Mouse (Mus musculus) layer of hippocampus, adult 2 months (tissue): ENCODE measurements around the gene Ank3. TPM values are rescaled to one million over a fixed set of nuclear protein-coding genes. Genes with fewer than 3 reads are reported as not detected.

Source experiments
- DNase-seq, 2 experiments: peaks; one replicate each; pipeline ENCODE4 v3.0.0; 2022; ENCODE audit warnings: low spot score in 2 of 2
- H3K27ac ChIP-seq: fragments of 200-600 bp; 2 replicates; pipeline ENCODE4 v1.8.1; 2022
- H3K4me3 ChIP-seq: fragments of 200-600 bp; 2 replicates; pipeline ENCODE4 v1.8.1; 2022; ENCODE audit warnings: mild to moderate bottlenecking
- CTCF ChIP-seq: fragments of 200-600 bp; conservative IDR thresholded peaks from 2 replicates; pipeline ENCODE4 v1.8.1; 2022; ENCODE audit warnings: antibody characterized with exemption, mild to moderate bottlenecking, moderate library complexity
- total RNA-seq, 2 experiments: library from RNA; stranded (reverse); gene quantifications; 2 replicates each; pipeline ENCODE4 v1.2.3; 2021

The Ank3 gene
- total RNA-seq, 2 experiments from 2014 or later = 474 to 477 TPM

DNA sequence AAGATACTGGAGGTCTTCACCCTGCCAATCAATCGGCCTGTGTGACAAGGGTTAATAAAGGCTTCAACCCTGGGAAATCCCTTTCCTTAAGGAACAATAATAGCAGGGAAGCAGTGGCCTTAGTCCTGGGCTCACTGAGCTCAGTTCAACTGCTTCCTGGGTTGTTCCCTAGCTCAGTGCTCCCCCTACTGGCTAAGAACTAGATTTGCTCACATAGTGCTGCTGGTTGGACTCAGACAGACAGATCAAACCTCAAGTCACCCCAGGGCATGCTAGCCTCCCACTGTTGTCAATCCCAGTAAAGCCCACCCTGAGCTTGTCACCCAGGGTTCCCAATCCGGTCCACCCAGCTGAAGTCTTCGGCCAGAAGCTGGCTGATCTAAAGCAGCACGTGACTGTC lies 447.2 kb downstream of the Ank3 start:
- H3K27ac ChIP-seq = peak overlapping the region; percentile 88
- peak; percentile 43 to 71 for DNase-seq
- no peak overlapping the region for H3K4me3 ChIP-seq
- peak; percentile 89 for TF ChIP-seq CTCF

DNA sequence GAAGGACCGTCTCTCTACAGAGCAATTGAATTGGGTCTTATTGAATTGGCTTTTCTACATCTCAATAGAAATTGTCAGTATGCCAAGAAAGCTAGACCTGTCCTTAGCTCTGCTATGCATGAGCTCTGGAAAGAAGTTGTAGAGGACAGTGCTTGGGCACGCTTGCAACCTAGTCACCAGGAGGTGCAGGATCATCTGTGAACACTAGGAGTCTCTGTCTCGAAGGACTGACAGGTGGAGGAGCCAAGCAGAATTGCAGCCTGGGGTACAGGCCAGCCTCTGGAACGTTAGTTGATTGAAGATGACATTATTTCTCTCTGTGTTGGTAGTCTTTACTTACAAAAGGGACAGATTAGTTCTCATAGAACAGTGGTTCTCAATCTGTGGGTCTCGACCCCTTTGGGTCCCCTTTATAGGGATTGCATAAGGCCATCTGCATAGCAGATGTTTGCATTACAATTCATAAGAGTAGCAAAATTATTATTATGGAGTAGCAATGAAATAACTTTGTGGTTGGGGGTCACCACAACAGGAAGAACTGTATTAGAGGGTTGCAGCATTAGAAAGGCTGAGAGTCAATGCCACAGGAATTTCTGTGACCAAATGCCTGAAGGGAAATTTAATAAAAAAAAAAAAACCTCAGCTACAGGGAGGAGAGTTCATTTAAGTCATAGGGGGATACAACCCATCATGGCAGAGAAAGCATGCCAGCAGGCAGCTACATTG lies 454.0 kb downstream of the Ank3 start:
- DNase-seq = no peak
- H3K27ac ChIP-seq = no peak overlapping the region
- TF ChIP-seq CTCF = peak; percentile 68
- no peak overlapping the region for H3K4me3 ChIP-seq

DNA sequence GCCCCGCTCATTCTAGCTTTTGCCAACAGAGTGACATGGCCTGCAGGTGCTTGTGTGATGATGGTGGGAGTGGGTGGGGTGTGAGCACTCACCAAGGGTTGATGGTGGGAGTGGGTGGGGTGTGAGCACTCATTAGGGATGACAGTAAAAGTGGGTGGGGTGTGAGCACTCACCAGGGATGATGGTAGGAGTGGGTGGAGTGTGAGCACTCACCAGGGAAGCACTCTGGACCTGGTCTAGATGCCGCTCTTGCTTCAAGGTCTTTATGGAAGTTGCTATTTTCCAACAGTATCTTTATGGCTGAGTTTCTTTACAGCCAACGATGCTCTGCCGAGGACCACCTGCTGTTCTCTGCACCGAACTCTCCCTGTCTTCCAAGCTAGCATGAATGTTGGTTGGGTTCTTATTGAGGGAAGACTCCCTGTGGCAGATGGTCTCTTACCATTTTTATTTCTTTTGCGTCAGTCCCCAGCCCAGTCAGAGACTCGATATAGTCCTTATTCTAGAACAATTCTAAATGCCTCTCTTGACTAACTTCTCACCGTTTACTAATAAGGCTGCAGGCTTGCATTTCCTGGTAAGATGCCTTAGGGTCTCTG lies 456.1 kb downstream of the Ank3 start:
- H3K4me3 ChIP-seq = no peak overlapping the region
- peak overlapping the region; percentile 51 for H3K27ac ChIP-seq
- DNase-seq = no peak
- TF ChIP-seq CTCF = no peak

DNA sequence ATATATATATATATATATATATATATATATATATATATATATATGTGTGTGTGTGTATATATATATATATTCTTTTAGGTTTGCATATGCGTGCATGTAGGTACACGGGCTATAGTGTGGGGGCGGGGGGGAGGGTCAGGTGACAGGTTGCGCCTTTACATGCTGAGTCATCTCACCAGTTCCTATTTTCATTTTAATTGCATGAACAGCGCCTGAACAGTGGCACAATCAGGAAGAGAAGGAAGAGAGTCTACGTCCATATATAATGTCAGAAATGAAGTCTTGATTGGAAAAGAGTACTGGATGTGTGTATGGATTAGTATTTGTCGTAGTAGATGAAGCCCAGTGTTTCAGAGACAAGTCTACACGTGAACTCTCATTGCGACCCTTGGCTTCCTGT lies 459.4 kb downstream of the Ank3 start:
- TF ChIP-seq CTCF = no peak
- DNase-seq = no peak
- Histone ChIP-seq H3K4me3 (no peak overlapping the region), H3K27ac (peak overlapping the region; percentile 84; the same call in 1 of the 2 replicates)

DNA sequence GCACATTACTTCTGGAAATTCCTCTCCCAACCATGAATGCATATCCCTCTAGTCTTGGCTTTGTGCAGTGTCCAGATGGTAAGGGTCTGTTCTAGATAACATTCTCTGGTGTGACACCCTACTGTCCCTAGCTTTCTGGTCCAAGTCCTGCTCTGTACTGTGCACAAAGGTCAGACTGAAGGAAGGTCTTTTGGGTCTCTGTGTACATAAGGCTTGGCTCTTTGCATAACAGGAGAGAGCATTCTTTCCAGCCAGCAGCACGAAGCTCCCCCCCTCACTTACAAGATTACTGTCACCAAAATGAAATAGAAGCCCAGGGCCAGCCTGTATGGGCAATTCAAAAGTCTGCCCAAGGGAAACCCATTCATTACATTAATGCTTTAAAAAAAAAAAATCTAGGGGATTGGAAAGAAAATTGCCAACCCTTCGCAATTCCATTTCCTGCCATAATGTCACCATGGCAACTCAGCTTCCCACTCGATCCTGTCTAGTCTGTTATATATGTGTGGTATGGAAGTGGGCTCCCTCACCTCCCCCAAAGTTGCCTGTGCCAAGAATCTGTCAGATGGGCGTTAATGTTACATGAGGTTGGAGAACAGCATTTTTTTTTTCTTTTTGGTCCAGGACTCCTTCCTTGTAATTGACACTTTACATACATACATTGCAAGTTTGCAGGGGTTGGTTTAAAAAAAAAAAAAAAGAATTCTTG lies 460.5 kb downstream of the Ank3 start:
- TF ChIP-seq CTCF = no peak
- Histone ChIP-seq H3K27ac (peak overlapping the region; percentile 84), H3K4me3 (no peak overlapping the region)
- DNase-seq = peak; percentile 46 to 69

DNA sequence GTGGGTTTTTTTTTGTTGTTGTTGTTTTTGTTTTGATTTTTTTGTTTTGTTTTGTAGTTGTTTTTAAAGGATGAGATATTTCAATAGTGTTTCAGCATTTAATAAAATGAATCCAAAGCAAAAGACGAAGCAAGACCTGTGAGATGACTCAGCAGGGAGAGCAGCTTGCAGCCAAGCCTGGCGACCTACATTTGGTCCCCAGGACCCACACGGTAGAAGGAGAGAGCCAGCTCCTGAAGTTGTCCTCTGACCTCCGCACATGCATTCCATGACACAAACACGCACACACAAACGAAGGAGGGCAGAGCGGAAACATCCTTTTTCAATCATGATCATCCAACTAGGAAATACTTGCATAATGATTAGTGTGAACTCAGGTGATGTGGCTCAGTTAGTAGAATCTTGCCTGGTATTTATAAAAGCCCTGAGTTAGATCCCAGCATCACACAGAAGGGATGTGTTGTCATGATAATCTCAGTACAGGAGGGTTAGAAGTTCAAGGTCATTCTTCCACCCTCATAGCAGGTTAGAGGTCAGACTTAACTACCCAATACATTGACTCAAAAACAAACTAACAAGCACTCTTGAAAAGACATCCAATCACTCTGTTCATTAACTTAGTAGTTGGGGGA lies 461.4 kb downstream of the Ank3 start:
- H3K4me3 ChIP-seq = no peak overlapping the region
- DNase-seq = no peak
- H3K27ac ChIP-seq = peak overlapping the region; percentile 84
- no peak for TF ChIP-seq CTCF

DNA sequence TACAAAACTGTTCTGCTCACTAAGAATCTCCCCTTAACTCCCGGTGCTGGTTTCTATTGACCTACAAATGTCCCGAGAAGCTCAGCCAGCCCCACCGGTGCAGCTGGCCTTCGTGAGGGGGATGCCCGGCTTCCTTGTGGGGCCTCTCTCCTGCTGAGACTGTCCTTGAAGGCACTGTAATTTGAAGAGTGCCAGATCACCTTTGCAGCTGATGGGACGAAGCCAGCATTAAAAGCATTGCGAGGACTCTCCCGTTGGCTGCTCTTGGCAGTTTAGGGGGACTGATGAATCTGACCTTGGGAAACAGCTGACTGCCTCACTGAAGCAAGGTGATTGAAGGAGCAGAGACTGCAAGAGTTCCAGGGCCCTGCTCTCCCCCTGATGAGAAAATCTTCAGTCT lies 464.3 kb downstream of the Ank3 start:
- Histone ChIP-seq H3K27ac (no peak overlapping the region), H3K4me3 (no peak overlapping the region)
- TF ChIP-seq CTCF = no peak
- no peak for DNase-seq

DNA sequence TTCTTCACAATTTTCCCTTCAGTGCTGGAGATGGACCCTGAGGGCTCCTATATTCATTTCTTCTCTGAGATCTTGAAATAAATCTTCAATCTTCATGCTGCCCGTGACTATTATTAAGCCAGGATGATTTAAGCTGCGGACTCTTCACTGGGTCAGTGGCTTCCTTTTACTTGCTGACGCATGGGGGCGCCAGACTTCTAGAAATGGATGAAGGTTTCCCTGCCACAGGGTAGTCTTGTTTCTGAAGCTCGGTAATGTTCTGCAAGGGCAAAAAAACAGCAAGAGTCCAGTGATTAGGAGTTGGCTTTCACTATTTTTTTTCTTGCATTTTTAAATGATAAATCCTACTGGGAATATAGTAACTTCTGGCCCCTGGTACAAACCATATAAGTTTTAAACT lies 471.8 kb downstream of the Ank3 start:
- DNase-seq = peak; percentile 80 to 82
- TF ChIP-seq CTCF = peak; percentile 94
- Histone ChIP-seq H3K27ac (peak overlapping the region; percentile 43; the same call in 1 of the 2 replicates), H3K4me3 (no peak overlapping the region; the same call in 1 of the 2 replicates)

DNA sequence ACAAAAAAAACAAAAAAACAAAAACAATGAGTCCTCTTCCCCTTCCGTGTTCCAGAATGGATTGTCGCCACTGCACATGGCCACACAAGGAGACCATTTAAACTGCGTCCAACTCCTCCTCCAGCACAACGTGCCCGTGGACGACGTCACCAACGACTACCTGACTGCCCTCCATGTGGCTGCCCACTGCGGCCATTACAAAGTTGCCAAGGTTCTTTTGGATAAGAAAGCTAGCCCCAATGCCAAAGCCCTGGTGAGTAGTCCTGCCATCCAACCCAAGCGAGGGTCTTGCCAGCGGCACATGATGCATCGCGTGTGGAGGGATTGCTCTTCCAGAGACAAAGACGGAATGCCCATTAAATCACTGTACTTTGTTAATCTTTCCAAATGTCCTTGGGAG lies 472.4 kb downstream of the Ank3 start:
- TF ChIP-seq CTCF = no peak
- DNase-seq = no peak
- Histone ChIP-seq H3K4me3 (peak overlapping the region; percentile 17; the same call in 1 of the 2 replicates), H3K27ac (peak overlapping the region; percentile 43; the same call in 1 of the 2 replicates)

DNA sequence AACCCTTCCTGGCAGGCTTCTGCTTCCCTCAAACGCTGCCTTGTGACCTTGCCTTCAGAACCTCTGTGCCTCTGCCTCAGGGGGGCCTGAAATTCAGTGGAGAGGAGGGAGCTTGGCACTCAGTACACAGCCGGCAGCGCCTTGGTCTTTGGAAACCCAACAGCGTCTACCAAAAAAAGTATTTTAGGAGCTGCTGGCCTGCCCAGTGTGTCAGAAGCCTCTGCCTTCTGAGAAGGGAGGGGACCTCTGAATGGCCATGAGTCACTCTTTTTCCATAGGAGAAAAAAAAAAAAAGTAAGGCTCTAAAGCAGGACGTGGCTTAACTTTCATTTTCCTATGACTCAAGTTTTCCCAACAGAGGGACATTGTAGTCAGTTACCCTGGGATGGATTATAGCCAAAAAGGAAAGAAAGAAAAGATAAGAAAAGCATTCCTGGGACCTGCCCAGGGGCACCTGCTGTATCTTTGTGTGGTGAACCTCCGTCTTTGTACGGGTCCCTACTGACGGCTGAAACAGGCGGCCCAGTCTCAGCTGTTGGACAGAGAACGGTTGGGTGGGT lies 473.7 kb downstream of the Ank3 start:
- no peak for DNase-seq
- no peak overlapping the region for H3K4me3 ChIP-seq
- peak overlapping the region; percentile 32; the same call in 1 of the 2 replicates for H3K27ac ChIP-seq
- TF ChIP-seq CTCF = no peak

DNA sequence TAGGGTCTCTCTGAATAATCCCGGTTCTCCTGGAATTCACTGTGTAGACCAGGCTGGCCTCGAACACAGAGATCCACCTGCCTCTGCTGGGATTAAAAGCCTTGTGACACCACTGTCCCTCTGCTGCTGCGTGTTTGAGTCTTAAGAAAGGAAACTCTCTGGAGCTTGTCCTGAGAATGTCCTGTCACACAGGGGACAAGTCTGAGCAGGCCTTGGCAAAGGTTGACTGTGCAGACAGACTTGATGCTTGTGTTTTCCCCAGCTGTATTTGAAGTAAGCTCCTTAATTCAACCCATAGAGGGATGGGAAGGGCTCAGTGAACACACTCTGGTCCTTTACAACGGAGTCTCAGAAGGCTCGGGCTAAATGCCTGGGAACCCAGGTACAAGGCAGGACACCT lies 474.3 kb downstream of the Ank3 start:
- no peak for DNase-seq
- Histone ChIP-seq H3K4me3 (no peak overlapping the region), H3K27ac (peak overlapping the region; percentile 32; the same call in 1 of the 2 replicates)
- no peak for TF ChIP-seq CTCF

DNA sequence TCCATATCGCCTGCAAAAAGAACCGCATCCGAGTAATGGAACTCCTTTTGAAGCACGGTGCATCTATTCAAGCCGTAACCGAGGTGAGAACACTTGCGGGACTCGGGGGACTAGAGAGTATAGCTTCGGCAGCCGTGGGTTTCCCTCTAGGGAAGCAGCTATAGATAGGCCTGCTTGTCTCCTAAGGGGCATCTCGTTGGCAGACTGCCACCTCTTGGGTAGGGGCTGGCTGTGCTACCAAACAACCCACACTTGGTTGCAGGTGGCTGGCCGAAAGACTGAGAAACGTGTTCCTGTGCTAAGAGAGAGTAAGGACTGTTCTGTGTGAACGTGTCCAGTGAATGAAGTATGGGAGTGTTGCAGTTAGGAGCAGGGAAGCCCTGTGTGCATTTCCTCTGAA lies 476.2 kb downstream of the Ank3 start:
- no peak overlapping the region for H3K4me3 ChIP-seq
- no peak for DNase-seq
- no peak overlapping the region; the same call in 1 of the 2 replicates for H3K27ac ChIP-seq
- no peak for TF ChIP-seq CTCF
